In genomic region chr5:130023767-130024539, GRCm38 (mm10) we compare ENCODE assay signal across 8 mouse cellular contexts. TPM values are rescaled to one million over a fixed set of nuclear protein-coding genes. Genes with fewer than 3 reads are reported as not detected.
A peak's percentile ranks its signal among the peaks of the same experiment; 100 is the strongest.
DNase-seq lines count a peak whose midpoint lies in the region; ATAC-seq and TF ChIP-seq lines count a peak whose summit lies in the region.

No protein-coding gene starts in this region.

- peak; percentile 87 for DNase-seq in MEL-GATA-1-ER (ENCODE audit: extremely low read depth, low read depth)
- DNase-seq in cerebellum, adult 8-10 months, result peak; percentile 79
- peak; percentile 87 for DNase-seq in hindbrain, embryonic 10.5 days (ENCODE audit: low spot score)
- peak; percentile 84 for DNase-seq in layer of hippocampus, adult 9-11 months
- DNase-seq in lung, postnatal 0 days (ENCODE audit: low spot score), result peak; percentile 97
- peak; percentile 72 for DNase-seq in ovary, postnatal 14 days (ENCODE audit: low spot score)
- peak; percentile 82 for DNase-seq in thymus, postnatal 14 days

- TF ChIP-seq CTCF in lung, postnatal 0 days (IDR thresholded peaks at IDR 0.05), result peak; percentile 88

- peak; percentile 93 for ATAC-seq in frontal cortex, adult (ENCODE audit: low TSS enrichment)
- peak; percentile 96 for ATAC-seq in lung, postnatal 0 days

- TF ChIP-seq EP300 in lung, postnatal 0 days (IDR thresholded peaks at IDR 0.05), result no peak

- peak overlapping the region; percentile 92 for H3K4me2 ChIP-seq in lung, postnatal 0 days (replicated peaks; ENCODE audit: low read depth, low read length)

- H3K27me3 ChIP-seq in hindbrain, embryonic 10.5 days (ENCODE audit: insufficient read depth, poor library complexity, severe bottlenecking), result no peaks in the 10 kb centered on the region
- H3K27me3 ChIP-seq in lung, postnatal 0 days (replicated peaks; ENCODE audit: insufficient read depth, low read length), result no peaks in the 10 kb centered on the region

- peak overlapping the region; percentile 54; the same call in 1 of the 2 replicates for H3K9ac ChIP-seq in lung, postnatal 0 days (replicated peaks; ENCODE audit: low read depth)

- 0 out of 2 replicates have a peak, but pooled peaks cover under 1% of the 10 kb centered on the region for H3K36me3 ChIP-seq in hindbrain, embryonic 10.5 days
- no peaks in the 10 kb centered on the region for H3K36me3 ChIP-seq in lung, postnatal 0 days (ENCODE audit: insufficient read depth, low read length)

- under 1% methylated on average over 32 of the region's 32 CpGs for WGBS in hindbrain, embryonic 10.5 days
- WGBS in lung, postnatal 0 days, result 0% methylated on average over 32 of the region's 32 CpGs

- H3K4me1 ChIP-seq in hindbrain, embryonic 10.5 days (replicated peaks), result peaks cover 28% of the 10 kb centered on the region
- no peaks in the 10 kb centered on the region for H3K4me1 ChIP-seq in lung, postnatal 0 days (ENCODE audit: insufficient read depth, low read depth, low read length)

- H3K27ac ChIP-seq in hindbrain, embryonic 10.5 days, result peak overlapping the region; percentile 84
- H3K27ac ChIP-seq in lung, postnatal 0 days (ENCODE audit: low read length), result peak overlapping the region; percentile 84

- H3K9me3 ChIP-seq in hindbrain, embryonic 10.5 days, result no peaks in the 10 kb centered on the region
- no peaks in the 10 kb centered on the region for H3K9me3 ChIP-seq in lung, postnatal 0 days (ENCODE audit: low read length)

- peak overlapping the region; percentile 72 for H3K4me3 ChIP-seq in hindbrain, embryonic 10.5 days
- H3K4me3 ChIP-seq in lung, postnatal 0 days (ENCODE audit: low read depth, low read length), result peak overlapping the region; percentile 64

RNA-seq across cellular contexts. Expression of gene Asl, which starts 5.1 kb away (rescaled TPM):
- 37.9 and 40.8 TPM in 2 replicates for polyA plus RNA-seq in hindbrain, embryonic 10.5 days (2016; fragmentation: Nextera tagmentation; extraction: Ambion mirVana)
- polyA plus RNA-seq in lung, postnatal 0 days (2015; fragmentation: Nextera tagmentation; extraction: Ambion mirVana), result 27.3 and 29.7 TPM in 2 replicates

RNA-seq across cellular contexts. Expression of gene Crcp, which starts 5.1 kb away (rescaled TPM):
- 57.6 and 61.3 TPM in 2 replicates for polyA plus RNA-seq in hindbrain, embryonic 10.5 days (2016; fragmentation: Nextera tagmentation; extraction: Ambion mirVana)
- polyA plus RNA-seq in lung, postnatal 0 days (2015; fragmentation: Nextera tagmentation; extraction: Ambion mirVana), result 31.0 and 31.5 TPM in 2 replicates

RNA-seq across cellular contexts. Expression of gene Gusb, which starts 21.1 kb away (rescaled TPM):
- polyA plus RNA-seq in hindbrain, embryonic 10.5 days (2016; fragmentation: Nextera tagmentation; extraction: Ambion mirVana), result 36.1 and 40.5 TPM in 2 replicates
- polyA plus RNA-seq in lung, postnatal 0 days (2015; fragmentation: Nextera tagmentation; extraction: Ambion mirVana), result 49.0 and 50.0 TPM in 2 replicates

RNA-seq across cellular contexts. Expression of gene Tpst1, which starts 49.2 kb away (rescaled TPM):
- 50.0 and 50.3 TPM in 2 replicates for polyA plus RNA-seq in hindbrain, embryonic 10.5 days (2016; fragmentation: Nextera tagmentation; extraction: Ambion mirVana)
- 31.5 and 36.9 TPM in 2 replicates for polyA plus RNA-seq in lung, postnatal 0 days (2015; fragmentation: Nextera tagmentation; extraction: Ambion mirVana)

Comparison
In these comparisons a context has a peak if more than half of its experiments do, and no peak if none do; other contexts are left out.
1. Peak in every context shown above with its lines: DNase-seq, ATAC-seq, H3K4me3 ChIP-seq and H3K27ac ChIP-seq.